Mouse (Mus musculus) urinary bladder, adult 2 months (tissue): ENCODE data around the gene Fars2. TPM values are rescaled to one million over a fixed set of nuclear protein-coding genes. Genes with fewer than 3 reads are reported as not detected.

Experiments used
- DNase-seq: peaks from one replicate; pipeline ENCODE4 v3.0.0; 2022; ENCODE audit warnings: low spot score
- polyA plus RNA-seq: library from polyadenylated mRNA; depleted of rRNA; stranded (reverse); fragments of >200 nt; gene quantifications from 2 replicates; pipeline ENCODE4 v1.2.3, GENCODE M21; 2012

The Fars2 gene
- polyA plus RNA-seq, 1 experiment = 34.8 TPM

DNA sequence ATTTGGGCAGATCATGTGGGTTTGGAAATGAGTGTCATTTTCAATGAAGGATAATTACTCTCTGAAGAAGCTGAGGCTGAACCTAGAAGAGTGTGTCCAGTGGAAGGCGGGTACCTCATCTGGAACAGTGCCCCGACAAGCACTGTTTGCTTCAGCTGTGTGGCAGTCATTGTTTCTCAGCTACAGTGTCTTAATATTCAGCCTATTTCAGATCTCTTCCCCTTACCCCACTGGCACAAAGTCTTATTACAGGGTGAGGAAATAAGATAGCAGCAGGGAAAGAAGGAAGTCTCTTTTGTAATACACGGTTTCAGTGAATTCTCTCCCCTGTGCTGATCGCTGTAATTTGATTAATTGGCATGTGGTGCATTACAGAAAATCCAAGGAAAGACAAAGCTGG lies 101.1 kb downstream of the Fars2 start:
- DNase-seq = no peak

DNA sequence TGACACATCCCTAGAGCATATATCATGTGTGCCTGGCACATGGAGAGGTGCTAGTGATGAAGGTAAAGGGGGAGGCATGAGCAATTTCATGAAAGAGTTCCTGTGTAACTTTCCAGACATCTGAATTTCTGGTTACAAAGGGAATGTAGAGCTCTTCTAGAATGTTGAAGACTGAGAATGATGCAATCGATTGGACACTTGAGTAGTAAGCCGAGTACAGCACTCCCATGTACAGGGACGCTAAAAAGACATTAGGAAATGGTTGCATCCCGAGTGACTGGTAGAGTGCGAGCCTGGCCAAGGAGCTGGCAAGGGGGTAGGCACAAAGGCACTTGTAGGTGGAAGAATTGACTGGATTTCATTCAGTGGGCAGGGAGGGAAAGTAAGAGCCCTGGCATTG lies 102.3 kb downstream of the Fars2 start:
- DNase-seq = no peak

DNA sequence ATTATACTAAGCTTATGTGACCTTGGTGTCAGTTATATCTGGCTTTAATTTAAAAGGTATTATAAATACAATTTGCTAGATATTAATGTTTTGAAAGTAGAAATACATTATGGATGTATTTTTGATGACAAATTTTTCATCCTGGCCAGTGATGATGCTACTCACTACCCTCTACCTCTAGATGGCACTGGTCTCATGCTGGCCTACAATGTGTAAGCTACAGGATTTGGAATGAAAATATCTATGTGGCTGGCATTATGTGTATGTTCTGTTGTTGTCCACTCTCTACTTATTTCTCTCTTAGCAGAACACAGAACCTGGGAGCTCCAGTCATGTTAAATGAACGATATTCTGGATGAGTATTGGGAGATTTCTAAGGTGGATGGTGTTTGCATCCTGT lies 104.7 kb downstream of the Fars2 start:
- no peak for DNase-seq

DNA sequence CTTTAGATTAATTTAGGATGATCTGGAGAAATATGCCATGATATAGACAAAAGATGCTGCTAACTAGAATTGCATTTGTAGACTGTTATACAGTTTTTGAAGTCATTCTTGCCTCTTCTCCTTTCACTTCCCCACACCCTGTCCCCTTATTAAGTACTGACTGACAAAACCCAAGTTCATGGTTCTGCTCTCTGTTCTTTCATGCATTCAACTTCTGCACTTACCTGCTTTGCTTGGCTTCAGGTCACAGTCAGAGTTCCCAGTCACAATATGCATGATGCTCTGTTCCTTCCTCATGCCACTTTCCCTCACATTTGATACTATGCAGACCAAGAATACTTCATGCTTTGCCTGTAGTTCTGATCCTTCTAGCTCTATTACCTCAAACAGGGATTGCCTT lies 105.5 kb downstream of the Fars2 start:
- no peak for DNase-seq

DNA sequence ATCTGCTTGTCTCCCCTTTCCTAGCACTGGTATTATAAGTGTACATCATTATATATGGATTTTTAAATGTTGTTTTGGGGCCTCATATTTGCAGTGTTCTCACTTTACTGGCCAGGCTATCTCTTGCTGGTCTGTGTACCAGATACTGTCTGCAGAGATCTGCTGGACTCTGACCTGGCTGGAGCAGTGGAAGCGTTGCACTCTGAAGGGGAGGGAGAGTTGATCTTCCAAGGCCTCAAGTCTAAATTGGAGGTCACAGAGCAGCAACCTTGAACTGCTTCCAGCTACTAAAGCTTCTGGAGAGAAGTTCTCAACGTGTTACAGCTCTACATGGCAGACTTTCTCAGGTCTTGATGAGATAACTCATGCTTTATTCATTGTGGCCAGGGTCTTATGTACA lies 107.2 kb downstream of the Fars2 start:
- DNase-seq = no peak

DNA sequence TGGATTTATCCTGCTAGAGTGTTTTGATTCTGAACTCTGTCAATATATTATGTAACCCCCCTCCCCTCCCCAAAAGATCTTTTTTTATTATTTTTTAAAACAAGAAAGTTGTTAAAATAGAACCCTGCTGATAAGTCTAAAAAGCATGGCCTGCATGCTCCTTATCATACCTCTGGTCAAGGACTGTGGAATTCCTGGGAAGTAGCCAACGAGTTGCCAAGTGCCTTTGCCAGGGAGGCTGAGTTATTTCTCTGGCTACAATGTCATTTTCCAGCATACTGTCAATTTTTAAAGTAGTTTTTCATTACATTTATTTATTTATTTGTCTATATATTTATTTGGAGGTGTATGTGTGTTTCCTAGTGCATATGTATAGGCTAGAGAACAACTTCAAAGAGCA lies 125.0 kb downstream of the Fars2 start:
- DNase-seq = no peak

DNA sequence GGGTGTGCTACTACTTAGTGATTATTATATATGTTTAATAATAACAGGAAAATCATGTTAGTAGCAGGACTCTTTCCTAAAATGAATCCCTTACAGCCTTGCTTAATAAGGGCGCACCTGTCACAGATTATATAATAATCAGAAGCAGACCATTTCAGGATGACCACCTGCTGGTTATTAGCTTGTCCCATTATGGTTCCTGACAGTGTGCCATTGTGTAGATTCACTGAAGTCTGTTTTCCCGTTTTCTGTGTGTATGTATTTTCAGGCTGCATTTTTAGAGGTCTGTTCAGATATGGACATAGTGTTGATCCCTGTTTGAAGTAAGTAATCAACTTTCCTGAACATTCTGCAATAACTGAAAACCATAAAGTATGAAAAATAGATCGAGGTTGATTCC lies 136.7 kb downstream of the Fars2 start:
- DNase-seq = no peak

DNA sequence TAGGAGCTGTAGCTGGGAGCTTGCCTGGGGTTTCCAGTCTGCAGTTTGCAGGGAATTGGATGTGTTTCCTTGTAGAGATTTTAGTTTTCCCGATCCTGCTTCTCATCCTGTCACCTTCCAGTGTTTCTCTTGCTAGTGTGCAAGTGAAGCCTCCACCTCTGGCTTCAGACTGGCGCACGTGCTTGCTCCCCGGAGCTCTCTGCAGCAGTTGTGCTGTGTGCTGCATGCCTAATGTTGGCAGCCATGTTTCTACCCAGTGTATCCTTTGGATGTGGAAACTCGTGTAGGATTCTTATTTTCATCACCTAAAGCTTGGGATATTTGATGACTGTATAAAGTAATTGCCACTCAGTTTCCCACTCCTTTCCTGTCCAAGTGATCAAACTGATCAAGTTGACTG lies 140.0 kb downstream of the Fars2 start:
- no peak for DNase-seq

DNA sequence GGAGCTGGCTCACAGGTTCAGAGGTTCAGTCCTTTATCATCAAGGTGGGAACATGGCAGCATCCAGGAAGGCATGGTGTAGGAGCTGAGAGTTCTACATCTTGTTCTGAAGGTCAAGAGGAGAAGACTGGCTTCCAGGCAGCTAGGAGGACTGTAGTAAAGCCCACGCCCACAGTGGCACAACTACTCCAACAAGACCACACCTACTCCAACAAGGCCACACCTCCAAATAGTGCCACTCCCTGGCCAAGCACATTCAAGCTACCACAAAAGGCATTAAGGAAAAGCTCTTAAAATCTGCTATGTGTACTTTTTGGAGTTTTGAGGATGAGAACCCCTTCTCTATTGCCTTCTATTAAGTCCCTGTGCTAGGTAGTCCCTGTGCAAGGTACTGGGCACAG lies 142.5 kb downstream of the Fars2 start:
- DNase-seq = no peak

DNA sequence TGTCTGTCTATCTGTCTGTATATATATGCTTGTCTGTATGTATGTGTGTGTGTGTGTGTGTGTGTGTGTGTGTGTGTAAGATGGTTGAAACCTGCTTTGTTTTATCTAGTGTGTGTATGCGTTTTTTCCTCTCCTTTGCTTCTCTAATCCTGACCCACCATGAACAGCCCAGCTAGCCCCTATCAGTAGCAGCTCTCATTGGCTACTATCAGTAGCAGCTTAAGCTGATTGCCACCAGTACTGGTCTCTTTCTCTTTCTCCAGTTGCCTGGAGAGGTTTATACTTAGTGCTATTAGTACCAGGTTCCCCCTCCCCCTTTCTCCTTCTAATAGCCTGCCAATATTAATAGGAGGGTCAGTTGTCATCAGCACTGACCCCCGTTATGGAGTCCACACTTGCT lies 144.1 kb downstream of the Fars2 start:
- no peak for DNase-seq

DNA sequence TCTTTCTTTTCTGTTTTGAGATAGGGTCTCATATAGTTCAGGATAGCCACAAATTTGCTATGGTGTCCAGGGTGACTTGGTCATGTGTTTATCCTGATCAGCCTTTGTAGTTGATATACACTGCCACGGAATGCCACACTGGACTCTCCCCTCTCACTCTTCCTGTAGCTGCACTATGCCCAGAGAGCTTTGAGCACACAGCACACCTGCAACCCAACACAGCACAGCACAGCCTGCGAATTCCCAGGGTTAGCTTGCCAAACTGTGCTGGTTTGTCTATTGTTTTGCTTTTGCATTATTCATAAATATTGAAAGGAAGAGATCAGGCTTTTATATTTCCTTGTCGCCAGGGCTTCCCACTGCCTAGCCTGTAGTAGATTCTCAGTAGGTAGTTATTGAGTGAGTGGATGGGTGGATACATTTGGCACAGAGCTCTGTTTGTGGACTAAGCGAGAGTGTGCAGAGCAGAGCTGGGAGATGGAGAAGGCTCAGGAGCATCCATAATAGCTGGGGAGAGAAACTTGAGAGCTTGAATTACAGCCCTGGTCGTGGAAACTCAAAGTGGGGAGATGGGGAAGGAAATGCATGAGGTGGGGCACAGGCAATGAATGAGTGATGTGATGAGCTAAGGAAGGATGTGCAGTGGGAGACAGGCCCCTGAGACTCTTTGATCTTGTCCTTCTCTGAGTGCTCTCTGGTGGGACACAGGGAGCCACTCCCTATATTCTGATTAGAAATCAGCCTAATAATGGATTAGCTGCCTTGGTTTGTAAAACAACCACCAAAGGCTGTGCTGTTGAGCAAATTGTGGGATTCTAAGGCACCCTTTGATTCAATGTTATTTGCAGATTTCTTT lies 146.3 kb downstream of the Fars2 start:
- DNase-seq = no peak

DNA sequence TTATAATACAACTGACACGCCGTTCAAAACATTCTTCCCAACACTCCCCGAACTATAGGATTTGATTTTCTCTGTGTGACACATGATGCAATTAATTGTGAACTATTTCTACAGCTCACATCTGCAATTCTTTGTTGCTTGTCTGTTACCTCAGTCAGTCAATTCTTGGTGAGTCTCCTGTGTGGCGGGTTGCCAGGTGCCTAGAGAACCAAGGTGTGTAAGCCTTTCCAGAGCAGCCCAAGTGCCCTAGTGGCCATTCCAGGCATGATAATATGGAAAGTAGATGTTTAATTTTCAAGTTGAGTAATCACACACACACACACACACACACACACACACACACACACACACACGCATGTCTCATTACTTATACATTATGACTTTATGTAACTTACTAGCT lies 147.2 kb downstream of the Fars2 start:
- DNase-seq = no peak

DNA sequence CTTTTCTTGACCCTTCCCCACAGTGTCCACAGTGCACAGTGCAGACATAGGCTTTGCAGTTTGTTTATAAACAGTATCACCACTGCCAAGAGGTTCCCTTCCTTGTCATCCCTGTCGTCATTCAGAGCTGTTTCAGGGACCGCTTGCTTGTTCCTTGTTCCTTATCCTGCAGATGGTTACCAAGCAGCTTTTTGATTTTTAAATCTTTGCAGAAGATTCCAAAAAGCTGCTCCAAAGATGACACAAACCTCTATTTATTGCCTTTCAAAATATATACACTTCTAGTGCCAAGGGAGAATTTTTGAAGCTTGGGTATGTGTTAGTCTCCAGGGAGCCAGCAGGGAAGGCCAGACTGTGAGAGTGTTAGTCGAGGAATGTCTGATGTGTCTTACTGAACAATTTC lies 148.1 kb downstream of the Fars2 start:
- DNase-seq = no peak

DNA sequence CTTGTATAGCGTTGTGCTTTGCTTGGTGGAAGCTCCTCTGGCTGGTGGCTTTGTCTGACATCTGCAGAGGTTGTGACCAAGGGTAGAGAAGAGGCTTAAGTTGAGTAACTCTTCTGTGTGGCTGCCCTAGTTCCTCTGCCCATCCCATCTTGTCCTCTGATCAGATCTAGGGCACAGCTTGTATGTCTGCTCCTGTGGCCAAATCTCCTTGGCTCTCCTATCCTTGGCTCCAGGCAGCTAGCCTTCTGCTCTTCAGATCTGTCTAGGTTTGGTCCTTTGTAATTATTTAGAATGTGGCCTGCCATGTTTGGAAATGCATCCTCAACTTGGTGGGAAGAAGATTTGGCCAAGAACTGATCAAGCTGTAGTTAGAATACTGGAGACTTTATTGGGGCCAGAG lies 150.2 kb downstream of the Fars2 start:
- no peak for DNase-seq

DNA sequence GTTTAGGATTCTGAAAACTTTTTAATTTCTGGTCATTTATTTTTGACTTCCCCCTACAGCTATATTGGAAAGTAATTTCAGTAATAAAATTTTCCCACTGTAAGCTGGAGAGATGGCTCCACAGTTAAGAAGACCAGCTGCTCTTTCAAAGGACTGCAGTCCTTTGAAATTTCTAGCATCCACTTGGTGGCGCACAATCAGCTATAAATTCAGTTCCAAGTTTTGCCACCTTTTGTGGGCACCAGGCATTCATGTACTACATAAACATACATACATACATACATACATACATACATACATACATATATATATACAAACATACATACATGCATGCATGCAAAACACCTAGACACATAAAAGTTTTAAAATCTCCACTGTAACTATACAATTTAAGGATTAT lies 153.7 kb downstream of the Fars2 start:
- DNase-seq = no peak

DNA sequence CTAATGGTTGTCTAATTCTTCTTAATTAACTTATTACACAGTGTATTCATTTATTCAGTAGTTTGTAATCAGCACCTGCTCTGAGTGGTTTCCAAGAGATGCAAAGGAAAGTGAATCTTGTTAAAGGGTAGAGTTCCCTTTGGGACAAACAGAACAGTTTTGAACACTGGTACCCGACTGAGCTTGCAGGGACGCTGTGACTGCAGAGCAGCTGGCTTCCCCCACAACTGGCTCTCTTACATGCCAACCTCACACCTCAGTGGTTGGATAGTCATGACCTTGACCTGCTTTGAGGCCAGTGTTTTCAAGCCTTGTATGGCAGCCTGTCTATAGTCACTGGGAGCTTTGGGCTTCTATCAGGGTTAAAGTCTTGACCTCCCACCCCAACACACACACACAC lies 156.3 kb downstream of the Fars2 start:
- DNase-seq = no peak

DNA sequence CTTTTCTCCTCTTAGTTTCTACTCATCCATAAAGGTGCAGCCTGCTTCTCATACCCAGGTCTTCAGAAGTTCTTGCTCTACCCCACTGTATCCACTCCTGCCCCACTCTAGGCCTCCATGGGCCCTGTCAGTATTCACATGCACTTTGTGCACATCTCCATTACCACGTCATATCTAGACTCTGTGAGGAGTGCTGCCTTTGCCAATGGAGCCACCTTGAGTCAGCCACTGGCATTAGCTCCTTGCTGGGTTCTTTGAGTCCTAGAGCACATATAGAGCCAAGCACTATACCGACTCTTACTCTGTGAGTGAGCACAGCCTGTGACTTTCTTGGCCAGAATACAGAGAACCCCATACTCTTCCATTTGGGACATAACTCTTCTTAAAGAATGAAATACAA lies 159.0 kb downstream of the Fars2 start:
- no peak for DNase-seq

DNA sequence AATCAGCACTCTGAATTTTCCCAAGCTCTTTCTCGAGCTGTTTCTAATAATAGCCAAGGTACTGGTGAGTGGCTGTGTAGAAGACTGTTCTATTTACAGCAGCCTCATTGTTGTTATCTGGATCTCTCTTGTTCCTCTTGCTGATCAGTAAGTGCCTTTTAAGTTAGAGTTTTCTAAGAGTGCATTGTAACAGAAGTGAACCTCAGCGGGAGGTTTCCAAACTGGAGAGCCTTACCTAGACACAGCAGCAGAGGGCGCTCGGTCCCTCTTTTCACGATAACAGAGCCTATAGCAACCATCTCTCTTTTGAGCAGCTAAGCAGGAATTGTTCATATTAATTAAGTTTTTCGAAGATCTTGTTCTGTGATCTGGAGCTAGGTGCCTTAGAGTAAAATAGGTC lies 164.8 kb downstream of the Fars2 start:
- DNase-seq = peak; percentile 49

DNA sequence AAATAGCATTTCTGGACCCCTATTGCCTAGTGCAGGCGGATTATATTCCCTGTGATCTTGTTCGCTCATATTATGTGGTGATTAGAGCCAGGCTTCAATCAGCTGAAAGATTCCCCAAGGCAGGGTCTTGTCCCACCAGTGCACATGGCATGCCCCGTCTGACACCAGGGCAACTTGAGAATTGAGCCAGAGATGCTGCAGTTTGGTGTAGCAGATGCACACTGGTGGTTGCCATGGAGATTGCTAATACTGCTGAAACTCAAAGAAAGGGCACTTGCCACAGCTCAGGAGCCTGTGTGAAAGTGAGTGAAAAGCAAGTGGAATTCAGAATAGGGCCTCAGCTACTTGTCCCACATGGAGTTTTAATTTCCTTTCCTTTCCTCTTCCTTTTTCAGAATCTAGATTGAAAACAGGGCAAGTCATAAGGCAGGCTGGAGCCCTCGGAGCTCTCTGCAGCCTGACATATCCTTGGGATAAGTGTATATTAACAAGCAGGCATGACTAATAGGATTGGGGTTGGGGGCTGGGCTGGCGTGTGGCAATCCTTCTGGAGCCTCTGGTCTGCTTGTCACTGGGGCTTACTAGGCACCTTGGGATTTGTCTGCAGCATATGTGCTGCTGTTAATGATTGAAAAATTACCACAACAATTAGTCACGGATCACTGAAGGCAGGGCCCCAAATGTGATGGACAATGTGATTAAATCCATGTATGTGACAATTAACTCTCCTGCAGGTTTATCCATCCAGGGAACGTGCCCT lies 165.8 kb downstream of the Fars2 start:
- no peak for DNase-seq

DNA sequence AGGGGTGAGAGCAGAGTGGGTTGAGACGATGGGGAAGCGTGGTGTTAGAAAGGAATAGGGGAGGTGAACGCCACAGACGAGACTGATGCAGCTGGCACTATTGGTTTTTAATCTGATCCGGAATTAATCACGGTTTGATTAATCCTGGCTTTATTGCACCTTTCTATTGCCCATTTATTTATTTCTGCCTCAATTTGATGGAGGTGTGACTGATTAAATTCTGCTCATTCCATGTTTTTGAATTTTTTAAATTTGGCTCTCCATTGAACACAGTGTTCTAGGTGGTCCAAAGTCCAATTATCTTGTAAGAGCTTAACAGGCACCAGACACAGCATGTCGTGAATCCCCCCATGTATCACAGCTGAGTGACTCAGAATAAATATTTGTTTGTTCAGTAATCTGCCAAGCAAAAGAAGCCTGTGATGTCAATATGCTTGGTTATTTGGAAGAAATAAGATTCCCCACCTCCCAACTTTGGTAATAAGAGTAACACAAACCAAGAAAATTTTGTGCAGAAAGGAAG lies 166.4 kb downstream of the Fars2 start:
- no peak for DNase-seq

DNA sequence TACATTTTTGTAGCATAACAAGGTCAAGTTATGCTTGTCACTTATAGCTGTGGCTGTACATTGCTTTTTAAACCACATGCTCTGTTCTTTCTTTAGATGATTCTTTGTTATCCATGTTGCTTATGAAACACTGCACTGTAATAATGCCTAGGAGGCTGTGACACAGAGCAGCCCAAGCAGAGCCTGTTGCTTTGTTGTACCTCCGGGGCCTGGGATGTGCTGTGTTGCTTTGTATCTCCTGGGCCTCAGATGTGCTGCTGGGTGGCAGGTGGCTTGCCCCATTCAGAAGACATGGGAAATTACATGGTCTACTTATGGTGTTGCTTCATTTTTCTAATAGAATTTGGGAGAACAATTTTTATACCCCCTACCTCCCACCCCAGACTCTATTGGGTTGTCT lies 166.9 kb downstream of the Fars2 start:
- DNase-seq = no peak

DNA sequence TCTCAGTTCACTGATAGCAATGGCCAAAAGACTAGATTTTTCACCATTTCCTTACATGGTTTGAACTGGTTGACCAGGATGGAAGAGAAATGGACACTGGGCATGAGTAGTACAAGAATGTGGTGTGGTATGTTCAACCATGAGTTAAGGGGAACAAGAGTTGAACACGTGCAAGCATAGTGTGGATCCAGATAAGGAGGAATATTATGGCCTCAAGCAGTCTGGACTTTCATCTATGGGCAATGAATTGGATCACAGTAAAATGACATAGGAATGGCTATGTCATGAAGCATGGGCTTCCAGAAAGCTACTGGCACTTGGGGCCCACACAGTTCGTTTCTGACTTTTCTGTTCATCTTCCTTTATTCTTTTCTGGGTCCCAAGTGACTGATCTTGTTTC lies 168.0 kb downstream of the Fars2 start:
- no peak for DNase-seq

DNA sequence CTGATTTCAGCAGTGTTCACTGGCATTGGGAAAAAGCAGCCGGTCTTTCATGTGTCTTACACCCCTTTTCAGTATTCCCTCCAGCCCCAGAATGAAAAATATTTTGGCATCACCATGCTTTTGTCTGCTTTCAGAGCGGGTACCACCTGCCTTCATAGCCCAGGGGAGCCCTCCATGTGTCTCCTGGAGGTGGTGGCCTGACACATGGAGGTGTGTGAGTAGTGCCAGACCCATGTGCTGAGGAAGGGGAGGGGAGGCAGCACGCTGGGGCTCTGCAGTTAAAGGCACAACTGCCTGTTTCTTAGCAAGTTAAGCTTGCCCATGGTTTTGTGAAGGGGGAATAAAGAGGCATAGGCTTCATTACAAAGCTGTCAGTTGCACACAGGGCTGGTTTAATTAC lies 176.3 kb downstream of the Fars2 start:
- DNase-seq = no peak
